Mouse (Mus musculus) embryonic facial prominence, embryonic 14.5 days (tissue): ENCODE results near the gene Trim50. TPM values are rescaled to one million over a fixed set of nuclear protein-coding genes. Genes with fewer than 3 reads are reported as not detected.

Experiments
- ATAC-seq: fragments of 200-750 bp; cut with Nextera tagmentation; 2 replicates; pipeline ENCODE4 v1.8.0; 2017; ENCODE audit warnings: low read depth, moderate number of reproducible peaks, moderate TSS enrichment
- DNase-seq: peaks from one replicate; pipeline ENCODE4 v3.0.0-alpha.2; 2015; ENCODE audit warnings: low spot score
- H3K27ac ChIP-seq: fragments of 300-500 bp; sonication (generic); replicated peaks from 2 replicates; pipeline ENCODE4 v1.5.1; 2014; ENCODE audit warnings: low read depth, mild to moderate bottlenecking, low read length, moderate library complexity
- H3K27me3 ChIP-seq: fragments of 300-500 bp; sonication (generic); replicated peaks from 2 replicates; pipeline ENCODE4 v1.6.1; 2014; ENCODE audit warnings: low read length; ENCODE audit not compliant: control insufficient read depth, insufficient read depth
- H3K36me3 ChIP-seq: fragments of 300-500 bp; sonication (generic); 2 replicates; pipeline ENCODE4 v1.6.1; 2014; ENCODE audit warnings: low read length, mixed read lengths; ENCODE audit not compliant: control insufficient read depth, insufficient read depth
- H3K4me1 ChIP-seq: fragments of 300-500 bp; sonication (generic); 2 replicates; pipeline ENCODE4 v1.6.1; 2014; ENCODE audit warnings: antibody characterized with exemption, low read length; ENCODE audit not compliant: control insufficient read depth, insufficient read depth
- H3K4me2 ChIP-seq: fragments of 300-500 bp; sonication (generic); 2 replicates; pipeline ENCODE4 v1.6.1; 2014; ENCODE audit warnings: low read depth, mild to moderate bottlenecking, low read length, moderate library complexity, mixed read lengths
- H3K4me3 ChIP-seq: fragments of 300-500 bp; sonication (generic); 2 replicates; pipeline ENCODE4 v1.5.1; 2014; ENCODE audit warnings: low read depth, mild to moderate bottlenecking, low read length
- H3K9ac ChIP-seq: fragments of 300-500 bp; sonication (generic); 2 replicates; pipeline ENCODE4 v1.6.1; 2014; ENCODE audit warnings: low read depth, mild to moderate bottlenecking, low read length, moderate library complexity, mixed read lengths
- H3K9me3 ChIP-seq: fragments of 300-500 bp; sonication (generic); 2 replicates; pipeline ENCODE4 v1.6.1; 2016; ENCODE audit warnings: low read length; ENCODE audit not compliant: control insufficient read depth
- WGBS: fragments of 180-500 bp; shearing (Covaris S2); extraction: QIAGEN DNeasy Blood & Tissue Kit; methylation state at CpG from one replicate; pipeline ENCODE4 v1.1.7; 2014; 5-methylcytosine and 5-hydroxymethylcytosine counted together
- polyA plus RNA-seq: library from polyadenylated mRNA; unstranded; fragments of >200 nt; fragmentation: Nextera tagmentation; extraction: Ambion mirVana; gene quantifications from 2 replicates; pipeline ENCODE4 v1.2.1, GENCODE M21; 2014

The Trim50 gene
- polyA plus RNA-seq, 1 experiment from 2014 or later: not detected

- Histone ChIP-seq H3K4me2 (no peak overlapping the region), H3K4me1 (peaks cover 7% of the 10 kb centered on the region; the same call in 1 of the 2 replicates), H3K27me3 (no peaks in the 10 kb centered on the region), H3K9ac (no peak overlapping the region), H3K9me3 (no peaks in the 10 kb centered on the region), H3K4me3 (no peak overlapping the region), H3K27ac (no peak overlapping the region), H3K36me3 (peaks cover 63% of the 10 kb centered on the region)
- 97% methylated on average over 5 of the region's 5 CpGs for WGBS
- DNase-seq: no peak
- no peak for ATAC-seq
Observed at GRCm38 (mm10) chr5:135373601-135374000, 20.5 kb downstream of the Trim50 start.

- Histone ChIP-seq H3K9ac (no peak overlapping the region), H3K36me3 (peaks cover 78% of the 10 kb centered on the region), H3K4me3 (no peak overlapping the region), H3K4me1 (peaks cover 7% of the 10 kb centered on the region; the same call in 1 of the 2 replicates), H3K27ac (no peak overlapping the region), H3K9me3 (no peaks in the 10 kb centered on the region), H3K27me3 (no peaks in the 10 kb centered on the region), H3K4me2 (no peak overlapping the region)
- ATAC-seq (peak; percentile 51; the same call in 1 of the 2 replicates), DNase-seq (peak; percentile 42)
- WGBS: 67% methylated on average over 8 of the region's 8 CpGs
Observed at GRCm38 (mm10) chr5:135375167-135375566, 22.1 kb downstream of the Trim50 start.

GRCm38 (mm10) chr5:135376341-135376740 is 23.2 kb downstream of the Trim50 start:
- WGBS: 73% methylated on average over 2 of the region's 2 CpGs
- ATAC-seq (no peak), DNase-seq (no peak)
- Histone ChIP-seq H3K27ac (no peak overlapping the region), H3K27me3 (no peaks in the 10 kb centered on the region), H3K9me3 (no peaks in the 10 kb centered on the region), H3K4me1 (no peaks in the 10 kb centered on the region), H3K4me3 (no peak overlapping the region), H3K4me2 (no peak overlapping the region), H3K36me3 (peaks cover 90% of the 10 kb centered on the region), H3K9ac (no peak overlapping the region)

- ATAC-seq (no peak), DNase-seq (no peak)
- H3K9me3 ChIP-seq: no peaks in the 10 kb centered on the region
- no peaks in the 10 kb centered on the region for H3K27me3 ChIP-seq
- no peak overlapping the region for H3K27ac ChIP-seq
- no peak overlapping the region for H3K9ac ChIP-seq
- H3K4me3 ChIP-seq: no peak overlapping the region
- no peaks in the 10 kb centered on the region for H3K4me1 ChIP-seq
- H3K36me3 ChIP-seq: peaks cover 92% of the 10 kb centered on the region
- WGBS: 93% methylated on average over 4 of the region's 4 CpGs
- H3K4me2 ChIP-seq: no peak overlapping the region
Observed at GRCm38 (mm10) chr5:135380681-135381080, 27.6 kb downstream of the Trim50 start.

- Histone ChIP-seq H3K27me3 (no peaks in the 10 kb centered on the region), H3K36me3 (peaks cover 91% of the 10 kb centered on the region), H3K4me2 (no peak overlapping the region), H3K9me3 (no peaks in the 10 kb centered on the region), H3K9ac (0 out of 2 replicates have a peak overlapping the region, but pooled peaks have one; percentile 8), H3K27ac (no peak overlapping the region), H3K4me3 (no peak overlapping the region), H3K4me1 (no peaks in the 10 kb centered on the region)
- ATAC-seq (no peak), DNase-seq (no peak)
- 89% methylated on average over 9 of the region's 10 CpGs for WGBS
Observed at GRCm38 (mm10) chr5:135381356-135381925, 28.3 kb downstream of the Trim50 start.

GRCm38 (mm10) chr5:135382746-135383145 is 29.7 kb downstream of the Trim50 start:
- H3K4me3 ChIP-seq: no peak overlapping the region
- no peak for DNase-seq
- no peaks in the 10 kb centered on the region for H3K27me3 ChIP-seq
- 84% methylated on average over 7 of the region's 7 CpGs for WGBS
- no peaks in the 10 kb centered on the region for H3K9me3 ChIP-seq
- no peaks in the 10 kb centered on the region for H3K4me1 ChIP-seq
- no peak for ATAC-seq
- H3K9ac ChIP-seq: no peak overlapping the region
- H3K4me2 ChIP-seq: no peak overlapping the region
- peaks cover 98% of the 10 kb centered on the region for H3K36me3 ChIP-seq
- no peak overlapping the region for H3K27ac ChIP-seq

GRCm38 (mm10) chr5:135383771-135384170 is 30.7 kb downstream of the Trim50 start:
- ATAC-seq (no peak), DNase-seq (no peak)
- Histone ChIP-seq H3K4me3 (no peak overlapping the region), H3K27me3 (no peaks in the 10 kb centered on the region), H3K9ac (no peak overlapping the region), H3K9me3 (no peaks in the 10 kb centered on the region), H3K36me3 (peaks cover 98% of the 10 kb centered on the region), H3K4me2 (no peak overlapping the region), H3K4me1 (no peaks in the 10 kb centered on the region), H3K27ac (no peak overlapping the region)
- WGBS: 87% methylated on average over 10 of the region's 10 CpGs

- Histone ChIP-seq H3K27me3 (no peaks in the 10 kb centered on the region), H3K27ac (peak within 1 kb of the TSS; percentile 88), H3K4me2 (peak within 1 kb of the TSS; percentile 79), H3K9me3 (no peaks in the 10 kb centered on the region), H3K9ac (peak within 1 kb of the TSS; percentile 99), H3K4me1 (peaks cover 7% of the 10 kb centered on the region), H3K4me3 (peak within 1 kb of the TSS; percentile 96), H3K36me3 (peaks cover 31% of the 10 kb centered on the region)
- DNase-seq: peak; percentile 95
- peak; percentile 92 for ATAC-seq
- whole genome bisulfite sequencing: 0% methylated on average over 23 of the region's 110 CpGs
Observed at GRCm38 (mm10) chr5:135394004-135394823, 41.1 kb downstream of the Trim50 start, which contains the start of gene Pom121. Gene Pom121 (minus strand): TSS chr5:135394546.
